Mouse (Mus musculus): ENCODE measurements around the gene Xdh.
"Not testable (repeated sequence)": the region's sequence is repeated elsewhere in the genome, so short reads cannot be mapped to it uniquely, and the experiment has no call there.

Xdh gene

DNA sequence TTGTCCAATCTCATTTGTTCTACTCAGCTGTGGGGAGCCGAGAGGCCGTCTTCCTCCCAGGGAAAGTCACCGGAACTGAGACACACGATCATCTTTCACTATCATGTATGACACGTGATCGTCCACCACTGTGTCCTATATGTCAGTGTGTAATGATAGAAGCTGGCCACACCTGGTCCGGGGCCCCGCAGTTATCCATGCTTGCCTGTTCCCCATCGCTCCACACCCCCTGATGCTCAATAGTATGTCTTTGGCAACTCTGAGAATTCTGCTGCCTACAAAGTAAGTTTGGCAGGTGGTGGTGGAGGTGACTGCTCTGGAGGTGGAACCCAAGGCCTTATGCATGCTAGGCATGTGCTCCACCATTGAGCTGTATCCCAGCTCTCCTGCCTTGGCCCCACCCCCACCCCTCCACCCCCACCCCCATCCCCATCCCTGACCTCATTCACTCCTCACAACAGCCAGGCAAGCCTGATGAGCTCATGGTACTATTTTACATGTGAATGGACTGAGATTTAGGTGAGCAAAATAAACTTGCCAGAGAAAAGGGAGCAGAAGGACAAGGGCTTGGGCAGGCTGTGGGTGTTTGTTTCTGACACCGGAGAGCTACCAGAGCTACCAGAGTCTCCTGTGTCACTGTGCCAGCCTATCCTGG, 70.6 kb downstream of the Xdh start:
- DNase-seq, result no peak

- no peak for DNase-seq
These were observed 74.3 kb downstream of the Xdh start for GRCm38 (mm10) chr17:73875674-73876073.

- no peak for DNase-seq
These were observed 74.7 kb downstream of the Xdh start for GRCm38 (mm10) chr17:73875268-73875667.

DNA sequence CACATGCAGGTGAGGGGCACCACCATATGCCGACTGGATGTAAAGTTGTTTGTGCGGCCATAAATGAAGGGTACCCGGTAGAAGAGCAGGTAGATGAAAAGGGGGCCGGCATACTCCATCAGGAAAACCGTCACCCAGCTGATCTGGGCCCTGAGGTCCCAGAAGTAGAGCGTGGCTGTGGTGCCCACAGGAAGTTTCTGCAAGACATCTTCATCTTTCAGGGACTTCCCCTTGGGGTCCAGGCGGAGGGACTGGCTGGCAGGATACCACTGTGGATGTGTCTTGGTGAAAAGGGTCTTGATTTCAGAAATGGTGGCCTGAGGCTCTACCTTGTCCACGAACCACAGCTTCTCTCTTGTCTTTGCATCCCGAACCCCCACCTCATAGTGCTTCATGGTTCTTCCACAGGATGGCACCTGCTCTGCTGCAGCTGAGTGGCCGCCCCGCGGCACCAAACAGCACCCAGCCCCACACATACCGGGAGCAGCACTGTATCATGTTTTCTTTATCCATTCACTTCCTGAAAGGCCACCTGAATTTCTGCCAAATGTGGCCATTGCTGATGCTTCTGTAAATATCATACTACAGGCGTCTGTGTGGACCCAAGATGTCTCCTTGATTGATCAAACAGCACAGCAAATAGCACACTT, 78.9 kb downstream of the Xdh start:
- DNase-seq, result no peak

GRCm38 (mm10) chr17:73869008-73869685, 80.8 kb downstream of the Xdh start:
- DNase-seq, result no peak

DNA sequence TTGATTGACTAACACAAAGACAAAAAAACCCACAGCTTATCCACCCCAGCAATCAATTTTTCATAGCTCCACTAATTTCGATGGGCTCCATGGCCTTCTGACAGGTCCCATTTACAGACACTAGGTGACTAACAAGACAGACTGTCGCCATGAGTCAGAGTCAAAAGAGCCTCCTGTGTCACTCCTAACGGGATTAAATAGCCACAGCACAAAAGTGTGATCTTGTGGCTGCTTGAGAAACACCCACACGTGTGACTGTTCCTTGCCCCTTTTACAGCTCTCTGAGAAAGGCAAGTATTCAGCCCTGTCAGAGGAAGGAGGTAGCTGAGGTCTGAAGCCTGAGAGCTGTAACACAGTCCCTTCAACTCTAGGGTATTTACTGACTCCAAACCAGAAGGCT, 96.3 kb downstream of the Xdh start:
- DNase-seq, result no peak

GRCm38 (mm10) chr17:73853041-73853440, 97.0 kb downstream of the Xdh start:
- DNase-seq, result no peak

DNA sequence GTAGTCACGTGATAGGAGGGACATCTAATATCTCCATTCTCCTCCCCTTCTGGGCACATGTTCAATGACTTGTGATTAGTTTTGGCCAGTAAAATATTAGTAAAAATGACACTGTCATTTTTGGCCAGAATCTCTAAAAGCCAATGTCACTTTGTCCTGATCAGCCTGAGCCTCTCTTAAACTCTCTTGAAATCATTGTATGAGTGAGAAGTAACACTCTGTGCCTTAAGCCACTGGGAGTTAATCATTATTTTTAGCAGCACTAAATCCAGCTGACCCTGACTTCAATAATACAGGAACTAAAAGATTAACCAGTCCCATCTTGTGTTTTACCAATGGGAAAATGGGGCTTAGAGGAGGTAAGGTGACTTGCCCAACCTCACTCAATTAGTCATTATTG, 102.6 kb downstream of the Xdh start:
- no peak for DNase-seq

GRCm38 (mm10) chr17:73845632-73846031, 104.4 kb downstream of the Xdh start:
- DNase-seq, result no peak

DNA sequence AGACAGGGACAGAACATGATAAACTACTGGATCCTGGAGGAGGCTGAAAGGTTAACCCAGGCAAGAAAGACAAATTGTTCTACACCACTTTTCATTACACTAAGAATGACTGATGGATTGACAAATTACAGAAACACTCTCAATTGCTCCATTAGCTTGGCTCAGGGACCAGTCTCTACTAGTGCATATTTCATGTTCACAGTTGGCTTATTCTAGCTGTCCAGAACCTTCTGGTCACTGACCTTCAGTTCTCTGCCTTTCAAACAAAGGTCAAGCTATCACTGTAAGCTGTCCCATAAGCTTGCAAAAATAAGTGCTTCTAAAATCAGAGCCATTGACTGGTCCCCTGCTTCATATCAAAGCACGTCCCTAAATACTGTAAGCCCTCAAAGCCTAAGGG, 107.0 kb downstream of the Xdh start:
- DNase-seq, result no peak

DNA sequence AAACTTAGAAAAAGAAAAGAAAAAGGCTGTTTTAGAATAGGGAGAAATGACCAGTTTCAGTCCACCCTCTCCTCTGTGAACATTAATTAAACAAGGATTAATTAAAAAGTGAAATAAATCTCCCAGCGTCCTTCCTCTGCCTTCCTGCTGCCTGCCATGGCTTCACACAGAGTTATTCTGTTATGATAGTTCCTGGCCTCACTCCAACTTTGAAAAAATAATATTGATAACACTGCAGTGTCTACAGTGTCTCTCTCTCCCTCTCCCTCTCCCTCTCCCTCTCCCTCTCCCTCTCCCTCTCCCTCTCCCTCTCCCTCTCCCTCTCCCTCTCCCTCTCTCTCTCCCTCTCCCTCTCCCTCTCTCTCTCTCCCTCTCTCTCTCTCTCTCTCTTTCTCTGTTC, 110.1 kb downstream of the Xdh start:
- not testable (repeated sequence) for DNase-seq

- DNase-seq, result no peak
These were observed 110.7 kb downstream of the Xdh start for GRCm38 (mm10) chr17:73839086-73839835.

GRCm38 (mm10) chr17:73837244-73837643, 112.8 kb downstream of the Xdh start:
- no peak for DNase-seq

DNA sequence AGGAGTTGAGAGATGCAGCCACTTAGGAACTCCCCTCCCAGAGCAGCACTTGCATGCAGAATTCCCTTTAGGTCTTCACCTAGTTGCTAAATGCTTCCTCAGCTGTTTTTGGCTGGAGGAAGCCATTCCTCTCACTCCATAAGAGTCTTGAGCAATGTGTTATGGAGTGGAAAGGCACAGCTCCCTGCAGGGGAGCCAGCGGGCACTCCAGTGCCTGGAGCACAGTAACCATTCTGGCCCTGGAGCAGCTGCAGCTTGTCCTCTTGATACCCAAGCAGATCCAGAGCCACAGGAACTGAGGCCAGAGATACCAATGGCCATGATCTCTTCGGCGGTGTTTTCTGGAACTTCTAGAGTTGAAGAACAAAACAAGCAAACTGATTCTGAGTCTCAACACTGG, 113.4 kb downstream of the Xdh start:
- DNase-seq, result peak; percentile 19

Measured in lung, postnatal 14 days (tissue).